Mouse (Mus musculus): ENCODE results near the gene Ptpn6.

DNA sequence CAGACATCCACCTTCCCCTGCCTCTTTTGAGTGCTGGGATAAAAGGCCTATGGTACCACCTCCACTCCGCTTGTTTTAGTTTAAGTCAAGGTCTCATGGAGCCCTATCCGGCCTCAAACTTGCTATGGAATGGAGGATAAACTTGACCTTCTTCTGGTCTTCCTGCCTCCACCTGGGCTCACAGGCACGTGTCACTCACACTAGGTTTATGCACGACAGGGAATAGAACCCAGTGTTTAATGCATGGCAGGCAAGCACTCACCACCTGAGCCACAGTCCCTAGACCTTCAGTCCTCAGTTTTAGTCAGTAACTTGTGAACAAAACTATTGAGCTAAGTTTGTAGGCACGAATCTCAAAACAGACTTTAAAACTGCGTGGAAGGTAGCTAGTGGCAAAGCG, 7.5 kb downstream of the Ptpn6 start:
- TF ChIP-seq CTCF (IDR thresholded peaks at IDR 0.05; ENCODE audit: insufficient read depth, low read length) (no peak), POLR2A (IDR thresholded peaks at IDR 0.05; ENCODE audit: borderline replicate concordance, extremely low read depth, low read depth, low read length) (no peak)
